Mouse (Mus musculus): ENCODE measurements around the gene Pithd1. TPM values are rescaled to one million over a fixed set of nuclear protein-coding genes. Genes with fewer than 3 reads are reported as not detected.

Pithd1 gene
- 38.5 and 46.6 TPM in 2 replicates for polyA plus RNA-seq (2012)

DNA sequence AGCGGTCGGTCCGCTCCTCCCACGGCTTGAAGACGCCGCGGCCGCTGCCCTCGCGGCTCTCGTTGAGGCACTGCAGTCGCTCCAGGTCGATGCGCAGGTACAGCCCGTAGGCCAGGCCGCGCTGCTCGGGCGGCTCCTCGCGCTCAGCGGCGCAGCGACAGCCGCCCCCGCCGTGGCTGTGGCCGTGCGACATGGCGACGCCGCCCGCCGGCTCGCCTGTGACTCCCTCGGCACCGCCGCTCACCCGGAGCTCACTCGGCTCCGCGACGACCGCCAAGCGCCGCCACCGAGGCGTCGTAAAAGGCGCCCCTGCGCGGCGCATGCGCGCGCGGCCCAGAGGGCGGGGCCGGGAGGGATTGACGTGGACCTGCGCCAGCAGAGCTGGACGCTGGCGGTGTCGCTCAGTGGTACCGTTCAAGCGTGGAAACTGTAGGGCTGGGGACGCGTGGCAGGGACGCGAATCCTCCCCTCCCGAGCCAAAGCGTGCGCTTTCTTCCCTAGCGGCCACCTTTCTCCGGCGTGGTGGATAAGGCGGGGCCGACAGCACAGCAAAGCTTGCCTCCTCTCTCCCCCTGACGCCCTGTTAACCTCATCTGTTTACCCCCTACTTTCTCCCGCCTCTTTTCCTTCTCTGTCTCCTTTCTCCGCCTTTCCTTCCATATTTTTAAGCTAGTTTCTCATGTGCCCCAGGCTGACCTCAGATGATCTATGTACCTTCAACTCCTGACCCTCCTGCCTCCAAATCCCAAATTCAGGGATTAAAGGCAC lies at the start of gene Pithd1:
Gene Pithd1, minus strand, starts transcription at position 322 of the 768 bp plus-strand sequence.

DNA sequence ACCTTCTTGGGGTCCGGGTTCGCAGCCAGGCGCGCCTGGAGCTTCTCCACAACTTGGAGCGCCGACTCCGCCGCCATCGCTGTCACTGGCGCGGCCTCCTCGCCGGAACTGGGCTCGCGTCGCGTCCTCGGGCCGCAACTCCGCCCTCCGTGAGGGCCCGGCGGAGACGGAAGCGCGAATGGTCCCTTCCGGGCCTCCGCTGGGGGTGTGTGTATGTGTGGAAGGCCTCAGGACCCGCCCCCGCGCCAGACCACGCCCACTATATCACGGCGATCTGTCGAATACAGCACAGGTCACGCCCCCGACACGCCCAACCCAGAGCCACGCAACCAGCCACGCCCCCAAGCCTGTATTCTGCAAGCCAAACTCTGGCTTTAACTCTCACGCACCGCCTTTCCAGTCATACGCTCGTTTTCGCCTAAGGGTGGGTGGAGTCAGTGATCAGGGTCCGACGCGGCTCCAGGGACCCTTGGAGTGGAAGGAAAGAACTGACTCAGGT lies 34.5 kb upstream of the Pithd1 start, which contains the start of gene Eloa:
Gene Eloa, minus strand, starts transcription at position 215 of the 499 bp plus-strand sequence.

DNA sequence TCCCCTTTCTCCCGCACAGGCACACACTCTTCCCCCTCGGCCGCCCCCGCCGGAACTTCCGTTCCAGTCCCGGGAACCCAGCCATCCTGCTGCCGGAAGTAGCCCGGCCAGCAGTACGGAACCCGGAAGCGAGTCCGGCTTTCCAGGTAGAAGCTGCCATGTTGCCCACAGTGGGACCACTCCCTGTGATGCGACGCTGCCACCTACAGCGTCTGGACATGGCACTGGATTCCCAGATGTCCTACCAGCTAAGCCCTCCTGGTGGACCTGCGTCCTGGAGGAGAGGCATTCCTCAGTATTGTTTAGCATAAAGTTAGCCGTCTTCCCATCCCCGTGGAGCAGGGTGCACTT lies 14.5 kb downstream of the Pithd1 start, which contains the start of gene Lypla2:
Gene Lypla2, minus strand, starts transcription at position 71 of the 351 bp plus-strand sequence.

DNA sequence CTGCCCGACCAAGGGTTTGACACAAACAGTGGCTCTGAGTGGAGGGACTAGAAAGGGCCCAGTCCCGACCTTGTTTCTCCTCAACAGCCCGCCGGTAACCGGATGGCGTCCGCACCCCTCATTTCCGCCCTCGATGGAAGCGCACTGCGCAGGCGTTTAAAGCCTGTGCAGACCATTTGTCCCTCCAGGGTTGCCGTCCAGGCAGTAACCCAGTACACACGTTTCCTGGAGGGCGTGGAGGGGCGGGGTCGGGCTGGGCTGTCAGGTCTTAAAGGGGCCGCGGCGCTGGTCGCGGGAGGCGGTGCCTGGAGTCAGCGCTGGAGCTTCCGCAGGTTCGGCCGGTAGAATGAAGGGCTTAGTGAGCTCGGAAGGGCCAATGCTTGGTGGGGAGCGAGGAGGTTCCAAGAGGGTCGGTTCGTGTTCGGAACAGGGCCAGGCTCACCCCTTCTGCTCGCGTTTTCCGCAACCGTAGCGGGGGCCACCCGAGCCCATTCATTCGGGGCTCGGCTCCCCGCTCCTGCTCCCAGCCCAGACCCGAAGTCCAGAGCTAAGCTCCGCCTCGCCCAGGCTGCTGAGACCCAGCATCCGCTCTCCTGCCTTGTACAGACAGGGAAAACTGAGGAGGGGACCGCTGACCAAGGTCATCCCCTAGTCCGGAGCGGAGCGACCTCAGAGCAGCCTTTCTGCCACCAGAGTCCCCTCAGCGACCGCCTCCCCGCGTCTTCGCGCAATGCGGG lies 23.4 kb downstream of the Pithd1 start, which contains the start of gene Gale:
Gene Gale, plus strand, starts transcription at position 271 of the 737 bp plus-strand sequence.

DNA sequence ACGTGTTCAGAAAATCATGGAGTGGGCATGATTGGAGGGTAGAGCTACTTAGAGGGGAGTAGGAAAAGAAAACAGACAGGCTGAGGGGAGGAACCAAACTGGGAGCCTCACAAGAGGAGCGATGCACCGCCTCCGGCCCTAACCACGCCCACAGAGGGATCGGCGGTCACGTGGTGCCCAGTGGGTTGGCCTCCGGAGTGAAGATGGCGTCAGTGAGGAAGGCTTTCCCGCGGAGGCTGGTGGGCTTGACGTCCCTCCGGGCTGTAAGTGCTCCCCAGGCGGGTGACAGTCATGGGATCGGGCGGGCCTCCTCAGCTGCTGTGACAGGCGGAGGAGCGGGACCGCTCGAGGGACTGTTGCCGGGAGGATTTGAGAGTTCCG lies 40.8 kb downstream of the Pithd1 start, which contains the start of gene Hmgcl:
Gene Hmgcl, plus strand, starts transcription at position 171 of the 381 bp plus-strand sequence.

Other genes starting within 250 kb of the Pithd1 start
- not detected in 2 replicates for gene Myom3, start 227.5 kb downstream of the Pithd1 start, polyA plus RNA-seq (2012)
- gene Srsf10, start 131.5 kb downstream of the Pithd1 start, polyA plus RNA-seq (2012), result 244 and 246 TPM in 2 replicates
- 7.2 and 9.6 TPM in 2 replicates for gene Pnrc2, start 113.4 kb downstream of the Pithd1 start, polyA plus RNA-seq (2012)
- 3.6 and 3.9 TPM in 2 replicates for gene Cnr2, start 91.9 kb downstream of the Pithd1 start, polyA plus RNA-seq (2012)
- gene Fuca1, start 66.5 kb downstream of the Pithd1 start, polyA plus RNA-seq (2012), result 16.8 and 19.1 TPM in 2 replicates
- 32.8 and 37.4 TPM in 2 replicates for gene Hmgcl, start 40.8 kb downstream of the Pithd1 start, polyA plus RNA-seq (2012)
- gene Gale, start 23.5 kb downstream of the Pithd1 start, polyA plus RNA-seq (2012), result 15.6 and 16.6 TPM in 2 replicates
- 220 and 237 TPM in 2 replicates for gene Lypla2, start 14.6 kb downstream of the Pithd1 start, polyA plus RNA-seq (2012)
- gene Eloa, start 34.5 kb upstream of the Pithd1 start, polyA plus RNA-seq (2012), result 15.5 and 16.6 TPM in 2 replicates
- 1,355 and 1,569 TPM in 2 replicates for gene Rpl11, start 66.2 kb upstream of the Pithd1 start, polyA plus RNA-seq (2012)
- 29.1 and 40.4 TPM in 2 replicates for gene Id3, start 156.2 kb upstream of the Pithd1 start, polyA plus RNA-seq (2012)
- 19.2 and 23.7 TPM in 2 replicates for gene E2f2, start 185.1 kb upstream of the Pithd1 start, polyA plus RNA-seq (2012)
- 0.01 and 0.05 TPM in 2 replicates for gene Asap3, start 219.1 kb upstream of the Pithd1 start, polyA plus RNA-seq (2012)